Mouse (Mus musculus) common myeloid progenitor, adult 5-6 weeks (primary cell): Measurements from ENCODE around the gene Plekha8. TPM values are rescaled to one million over a fixed set of nuclear protein-coding genes. Genes with fewer than 3 reads are reported as not detected.

Experiments used
- ATAC-seq: replicated peaks from 2 replicates; pipeline ENCODE4 v1.8.0; 2016; ENCODE audit warnings: low read depth, mild to moderate bottlenecking, moderate TSS enrichment, inconsistent platforms; ENCODE audit not compliant: poor library complexity, severe bottlenecking
- total RNA-seq: library from RNA; stranded (forward); fragments of 200-1000, 187-1606 nt; gene quantifications from 2 replicates; pipeline ENCODE4 v1.2.3, GENCODE M21; 2017

Gene Plekha8
- 3.8 and 4.5 TPM in 2 replicates for total RNA-seq

DNA sequence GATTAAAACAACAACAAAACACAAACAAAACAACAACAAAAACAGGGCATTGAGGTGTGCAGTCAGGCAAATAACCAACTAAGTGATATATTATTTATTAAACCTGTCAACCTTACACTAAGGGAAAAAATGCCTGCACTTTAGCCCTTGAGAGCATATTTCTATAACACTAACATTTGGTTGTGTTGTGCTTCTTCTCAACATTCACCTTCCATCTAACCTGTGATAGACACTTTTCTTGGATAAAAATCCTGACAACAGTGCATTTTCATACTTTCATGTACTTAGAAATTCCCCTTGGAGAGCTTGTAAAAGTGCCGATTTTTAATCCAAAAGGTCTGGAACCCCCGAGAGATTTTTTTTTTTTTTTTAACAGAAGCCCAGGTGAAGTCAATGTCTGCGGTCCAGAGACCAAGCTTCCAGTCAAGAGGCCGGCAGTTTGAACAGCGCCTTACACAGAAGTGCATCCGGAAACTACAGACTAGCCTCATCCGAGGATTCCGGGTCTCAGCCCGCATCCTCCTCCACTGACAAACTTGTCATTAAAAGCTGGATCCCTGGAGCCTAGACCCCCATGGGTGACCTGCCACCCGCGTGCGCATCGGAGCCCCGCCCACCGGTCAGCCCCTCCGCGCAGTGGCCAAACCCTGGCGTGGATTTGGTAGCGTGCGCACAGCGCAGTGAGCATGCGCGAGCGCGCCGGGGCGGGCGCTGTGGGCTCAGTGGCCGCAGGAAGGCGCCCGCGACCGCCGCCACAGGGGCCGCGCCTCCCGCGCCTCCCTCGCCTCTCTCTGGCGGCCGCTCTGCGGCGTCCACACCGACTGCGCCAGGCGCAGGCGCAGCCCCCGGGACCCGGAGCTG lies at the start of gene Plekha8:
Gene Plekha8, plus strand, starts transcription at position 643 of the 861 bp plus-strand sequence.
- ATAC-seq = peak; percentile 80

DNA sequence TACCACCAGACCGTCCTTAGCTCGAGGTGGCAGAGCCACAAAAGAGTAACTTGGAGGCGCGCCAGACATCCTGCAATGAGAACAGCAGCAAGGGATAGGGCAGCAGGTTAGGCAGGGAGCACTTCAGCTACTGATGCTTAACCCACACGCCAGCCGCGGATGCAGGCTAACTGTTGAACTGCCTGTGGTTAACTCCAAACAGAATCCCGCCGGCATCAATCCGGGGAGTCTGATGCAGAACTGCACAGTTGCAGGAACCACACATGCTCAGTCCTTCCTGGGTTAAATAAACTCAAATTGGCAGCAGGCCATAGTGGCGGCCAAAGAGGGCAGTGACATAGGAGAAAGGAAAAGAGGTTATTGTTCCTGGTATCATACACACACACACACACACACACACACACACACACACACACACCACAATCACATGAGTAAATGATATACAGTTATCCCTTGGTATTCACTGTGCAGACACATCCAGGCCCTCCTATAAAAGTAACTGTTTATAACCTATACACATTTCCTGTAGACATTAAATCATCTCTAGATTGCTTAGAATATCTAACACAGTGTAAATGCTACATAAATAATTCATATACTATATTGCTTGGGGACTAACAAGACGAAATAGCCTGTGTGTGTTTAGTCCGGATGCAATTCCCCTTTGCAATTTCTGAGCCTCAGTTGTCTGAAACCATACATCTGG lies 46.4 kb upstream of the Plekha8 start:
- ATAC-seq = 0 out of 2 replicates have a peak, but pooled peaks have one; percentile 45

DNA sequence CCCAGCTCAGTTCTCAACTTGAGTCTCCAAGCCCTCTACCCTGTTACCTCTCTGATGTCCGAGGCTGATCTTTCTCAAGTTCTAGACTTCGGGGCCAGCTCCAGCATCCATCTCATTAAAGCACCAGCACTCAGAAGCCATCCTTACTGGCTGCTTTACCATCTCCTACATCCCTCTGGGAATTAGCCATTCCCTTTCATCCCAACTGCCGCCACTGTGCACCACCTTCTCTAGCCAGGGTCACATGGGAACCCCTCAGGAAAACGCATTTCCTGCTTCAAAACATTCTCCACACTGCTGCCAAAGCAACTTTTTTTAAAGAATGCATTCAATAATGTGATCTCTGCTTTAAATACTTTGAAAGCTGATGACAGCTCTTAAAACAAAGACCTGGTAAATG lies 45.6 kb upstream of the Plekha8 start:
- no peak for ATAC-seq

DNA sequence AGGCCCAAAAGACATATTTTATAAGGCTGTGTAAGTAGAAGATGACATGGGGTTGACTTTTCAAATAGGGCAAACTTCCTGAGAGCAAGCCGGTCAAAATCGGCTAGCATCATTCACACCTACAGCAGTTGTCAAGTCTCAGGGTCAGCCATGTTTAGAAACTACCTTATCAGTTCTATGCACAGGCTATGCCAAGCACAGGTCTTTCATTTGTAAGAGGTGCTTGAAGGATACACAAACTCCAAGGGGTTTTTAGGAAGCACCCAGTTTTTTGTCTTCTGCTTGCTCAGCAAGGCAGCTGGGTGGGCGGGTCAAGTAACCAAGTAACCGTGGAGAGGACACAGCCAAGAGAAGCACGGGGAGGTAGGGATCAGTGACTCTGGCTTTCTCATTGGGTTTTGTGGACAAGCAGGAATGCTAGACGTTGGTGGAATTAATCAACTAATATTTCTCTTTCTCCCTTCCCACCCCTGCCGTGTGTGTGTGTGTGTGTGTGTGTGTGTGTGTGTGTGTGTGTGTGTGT lies 44.0 kb upstream of the Plekha8 start:
- ATAC-seq = no peak

DNA sequence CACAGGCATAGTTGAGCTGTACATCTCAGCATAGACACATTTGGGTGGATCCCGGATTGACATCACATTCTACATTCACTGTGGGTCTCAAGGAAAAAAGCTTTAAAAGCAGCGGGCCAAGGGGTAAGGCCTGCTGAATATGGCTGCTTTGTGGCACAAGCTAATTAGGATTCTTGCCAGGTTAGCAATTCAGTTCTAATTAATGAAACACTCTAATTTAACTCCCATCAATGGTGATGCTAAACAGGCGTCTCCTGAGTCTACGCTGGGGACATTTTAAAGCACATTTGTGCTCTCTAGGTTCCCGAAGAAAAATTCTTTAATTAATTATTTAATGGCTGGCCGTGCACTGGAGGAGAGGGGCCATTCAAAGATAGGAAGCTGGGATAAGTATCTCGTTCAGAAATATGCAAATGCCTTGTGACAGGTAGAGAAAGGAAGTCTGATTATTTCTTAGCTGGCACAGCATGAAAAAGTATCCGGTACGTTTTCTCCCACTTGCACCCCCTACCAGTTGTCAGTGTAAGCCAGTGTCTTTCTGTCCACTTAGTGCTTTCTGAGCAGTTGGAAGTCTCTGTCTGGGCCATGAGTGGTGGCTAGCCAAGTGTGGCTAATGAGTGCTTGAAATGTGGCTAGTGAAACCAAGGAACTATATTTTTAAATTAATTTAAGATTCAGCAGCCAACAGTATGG lies 42.0 kb upstream of the Plekha8 start:
- ATAC-seq = no peak

DNA sequence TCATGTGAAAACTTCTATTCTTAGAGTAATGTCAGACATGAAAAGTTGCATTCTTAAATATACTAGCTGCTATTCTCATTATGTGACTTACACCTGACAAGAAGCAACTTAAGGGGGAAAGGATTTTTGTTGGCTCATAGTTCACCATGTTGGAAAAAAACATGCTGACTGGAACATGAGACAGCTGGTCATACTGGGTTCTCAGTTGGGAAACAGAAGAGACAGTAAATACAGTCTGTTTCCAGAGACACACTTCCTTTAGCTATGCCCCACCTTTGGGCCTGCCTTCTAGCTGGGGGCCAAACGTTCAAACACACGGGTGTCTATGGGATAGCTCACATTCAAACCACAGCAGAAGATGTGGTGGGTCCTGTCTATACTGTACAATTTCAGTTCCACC lies 41.3 kb upstream of the Plekha8 start:
- no peak for ATAC-seq

DNA sequence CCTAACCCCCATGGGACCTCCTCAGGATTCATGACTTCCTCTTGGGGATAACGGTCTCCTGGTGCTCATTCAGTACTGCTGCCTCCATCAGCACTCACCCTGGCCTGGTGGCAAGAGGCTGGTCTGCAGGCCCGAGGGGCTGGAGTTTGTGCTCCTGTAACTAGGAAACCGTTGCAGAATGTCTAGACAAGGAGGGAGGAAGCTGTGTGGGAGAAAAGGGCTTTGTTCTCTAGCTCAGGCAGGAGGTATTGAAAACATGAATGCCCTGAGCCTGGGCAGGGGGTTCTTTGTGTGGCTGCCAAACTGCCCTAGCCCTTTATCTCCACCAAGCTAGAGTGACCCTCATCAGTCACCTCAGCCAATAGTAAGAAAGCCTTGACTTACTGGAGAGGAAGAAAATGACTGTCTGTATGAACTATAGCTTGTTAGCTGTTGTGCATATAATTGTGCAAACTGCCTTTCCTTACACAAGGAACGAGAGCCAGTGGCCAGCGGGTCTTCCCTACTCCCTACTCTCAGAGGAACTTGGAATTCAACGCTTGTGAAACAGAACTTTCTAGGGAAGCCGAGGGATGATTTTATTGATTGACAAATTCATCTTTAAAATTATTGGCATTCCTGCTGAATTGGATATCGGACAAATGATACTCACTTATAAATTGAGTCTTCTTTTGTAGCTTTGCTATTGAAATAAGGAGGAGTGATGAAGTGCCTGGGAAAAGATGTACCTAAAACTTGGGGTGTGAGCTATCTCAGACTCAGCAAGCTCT lies 40.4 kb upstream of the Plekha8 start:
- no peak for ATAC-seq

DNA sequence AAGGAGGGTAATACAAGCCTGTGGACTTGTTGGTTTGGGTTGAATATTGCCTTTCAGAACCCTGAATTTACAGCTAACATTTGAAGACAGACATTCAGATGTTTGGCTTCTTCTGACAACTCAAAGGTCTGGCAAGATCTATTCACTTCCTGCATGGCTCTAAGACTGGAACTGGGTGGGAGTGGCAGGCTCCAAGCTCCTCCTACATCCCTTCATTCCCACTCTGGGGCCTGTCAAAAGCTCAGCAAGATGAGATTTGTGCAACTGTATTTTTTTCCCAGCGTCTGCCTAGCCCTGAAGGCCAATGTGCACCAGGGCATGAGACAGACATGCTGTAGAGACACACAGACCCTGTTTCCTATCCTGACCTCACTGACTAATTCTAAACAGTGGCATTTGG lies 39.1 kb upstream of the Plekha8 start:
- ATAC-seq = no peak

DNA sequence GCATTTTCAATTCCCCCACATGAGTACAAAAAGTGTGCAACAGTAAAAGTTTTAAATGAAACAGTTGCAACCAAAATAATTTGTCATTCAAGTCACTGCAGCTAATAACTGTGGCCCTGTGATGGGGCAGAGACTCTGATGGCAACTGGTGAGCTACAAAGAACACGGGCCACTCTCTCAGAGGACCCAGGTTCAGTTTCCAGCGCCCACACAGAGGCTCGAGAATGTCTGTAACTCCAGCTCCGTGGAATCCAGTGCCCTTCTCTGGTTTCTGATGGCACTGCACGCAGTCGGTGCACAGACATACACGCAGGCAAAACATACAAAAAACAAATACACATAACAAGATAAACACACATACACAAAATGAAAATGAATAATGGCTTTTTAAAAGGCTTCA lies 37.2 kb upstream of the Plekha8 start:
- ATAC-seq = no peak

DNA sequence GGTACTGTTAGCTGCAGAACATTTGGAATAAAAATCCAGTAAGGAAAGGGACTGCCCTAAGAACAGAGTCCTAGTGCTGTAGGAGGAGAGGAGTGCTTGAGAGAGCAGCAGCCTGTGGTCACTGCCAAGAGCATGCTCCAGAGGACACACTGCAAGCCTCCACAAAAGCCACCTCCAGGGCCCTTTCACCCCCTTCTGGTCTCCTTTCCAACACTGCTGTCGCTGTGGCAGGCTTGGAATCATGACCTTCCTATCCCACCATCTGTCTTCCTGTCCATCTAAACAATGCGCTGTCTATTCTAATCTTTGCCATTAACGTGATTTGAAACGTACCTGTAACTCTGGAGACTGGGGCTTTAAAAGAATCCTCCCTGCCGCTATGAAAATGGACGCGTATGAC lies 36.4 kb upstream of the Plekha8 start:
- ATAC-seq = no peak

DNA sequence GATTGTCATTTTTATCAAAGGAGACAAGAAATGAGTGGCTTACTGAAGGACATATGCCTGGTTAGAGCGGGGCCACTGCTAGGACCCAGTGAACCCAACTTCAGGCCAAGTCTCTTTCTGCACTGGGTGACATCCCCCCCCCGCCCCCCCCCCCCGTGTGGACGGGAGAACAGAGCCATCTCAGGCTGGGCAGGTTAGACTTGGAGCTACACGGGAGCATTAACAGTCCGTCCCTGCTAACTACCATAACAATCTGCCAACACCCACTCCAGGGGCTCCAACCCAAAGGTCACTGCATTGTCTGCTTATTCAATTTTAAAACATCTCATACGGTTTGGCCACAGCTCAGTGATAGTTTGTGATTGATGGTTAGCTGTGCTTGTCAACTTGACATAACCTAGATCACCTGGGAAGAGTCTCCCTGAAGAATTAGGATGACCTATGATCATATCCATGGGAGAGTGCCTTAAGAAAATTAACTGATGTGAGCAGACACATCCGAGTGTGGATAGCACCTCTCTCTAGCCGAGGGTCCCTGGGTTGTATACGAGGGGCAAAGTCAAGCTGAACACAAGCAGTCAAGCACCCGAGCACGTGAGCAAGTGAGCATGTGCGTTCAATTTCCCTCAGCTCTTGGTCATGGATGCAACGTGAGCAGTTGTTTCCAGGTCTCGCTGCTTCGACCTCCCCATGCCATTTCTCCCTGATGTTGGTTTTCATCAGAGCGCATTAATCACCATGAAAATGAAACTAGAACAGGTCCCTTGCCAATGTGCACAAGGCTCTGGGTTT lies 32.7 kb upstream of the Plekha8 start:
- no peak for ATAC-seq

DNA sequence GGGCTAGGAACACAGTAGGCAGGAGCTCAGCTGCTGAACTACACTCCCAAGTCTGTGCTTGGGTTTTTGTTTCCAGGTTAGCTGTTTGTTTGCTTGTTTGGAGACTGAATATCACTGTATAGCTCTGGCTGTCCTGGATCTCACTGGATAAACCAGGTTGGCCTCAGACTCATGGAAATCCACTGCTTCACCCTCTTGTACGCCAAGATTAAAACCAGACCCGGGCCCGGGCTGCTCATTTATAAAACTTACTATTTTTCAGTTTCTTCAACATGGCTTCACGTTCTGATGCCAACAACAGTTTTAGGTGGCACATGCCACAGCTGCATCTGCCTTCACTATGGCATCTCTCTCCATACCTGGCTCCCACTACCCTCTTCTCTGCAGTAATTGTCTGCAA lies 31.4 kb upstream of the Plekha8 start:
- ATAC-seq = no peak

DNA sequence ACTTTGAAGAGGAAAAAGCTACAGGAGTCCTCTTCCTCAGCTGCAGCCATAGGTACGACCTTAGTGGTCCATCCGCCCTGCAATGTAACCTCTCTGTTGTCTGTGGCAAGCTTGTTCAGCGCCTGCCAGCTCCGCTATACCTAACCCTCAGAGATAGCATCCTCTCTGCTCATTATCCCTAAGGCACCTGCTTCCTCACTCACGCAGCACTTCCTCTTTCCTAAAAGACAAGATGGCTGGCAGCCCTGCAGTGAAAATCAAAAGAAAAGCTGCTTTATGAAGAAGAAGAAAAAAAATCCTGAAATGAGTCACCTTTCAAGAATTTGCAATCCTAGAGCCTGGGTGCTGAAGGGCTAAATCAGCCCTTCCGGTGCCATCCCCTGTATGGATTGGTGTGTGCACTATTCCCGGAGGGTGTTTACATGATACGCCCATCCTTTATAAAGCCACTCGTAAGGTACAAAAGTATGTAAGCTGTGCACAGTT lies 30.4 kb upstream of the Plekha8 start:
- ATAC-seq = peak; percentile 30; the same call in 1 of the 2 replicates

DNA sequence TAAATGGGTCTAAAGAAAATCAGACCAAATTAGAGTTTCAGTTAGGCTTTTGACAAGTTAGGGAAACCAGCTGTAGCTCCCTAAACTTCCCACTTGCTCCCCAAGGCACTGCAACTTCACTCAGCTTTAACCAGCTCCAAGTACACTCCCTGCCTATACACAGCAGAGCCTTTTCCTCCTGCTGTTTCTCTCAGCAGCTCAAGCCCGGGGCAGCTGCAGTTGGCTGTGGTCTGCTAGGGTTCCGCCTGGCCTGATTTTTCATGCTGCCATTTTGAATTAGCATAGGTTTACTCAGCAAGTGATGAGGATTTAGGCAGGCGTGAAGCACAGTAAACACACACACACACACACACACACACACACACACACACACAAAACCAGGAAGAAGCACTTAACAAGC lies 29.9 kb upstream of the Plekha8 start:
- no peak for ATAC-seq

DNA sequence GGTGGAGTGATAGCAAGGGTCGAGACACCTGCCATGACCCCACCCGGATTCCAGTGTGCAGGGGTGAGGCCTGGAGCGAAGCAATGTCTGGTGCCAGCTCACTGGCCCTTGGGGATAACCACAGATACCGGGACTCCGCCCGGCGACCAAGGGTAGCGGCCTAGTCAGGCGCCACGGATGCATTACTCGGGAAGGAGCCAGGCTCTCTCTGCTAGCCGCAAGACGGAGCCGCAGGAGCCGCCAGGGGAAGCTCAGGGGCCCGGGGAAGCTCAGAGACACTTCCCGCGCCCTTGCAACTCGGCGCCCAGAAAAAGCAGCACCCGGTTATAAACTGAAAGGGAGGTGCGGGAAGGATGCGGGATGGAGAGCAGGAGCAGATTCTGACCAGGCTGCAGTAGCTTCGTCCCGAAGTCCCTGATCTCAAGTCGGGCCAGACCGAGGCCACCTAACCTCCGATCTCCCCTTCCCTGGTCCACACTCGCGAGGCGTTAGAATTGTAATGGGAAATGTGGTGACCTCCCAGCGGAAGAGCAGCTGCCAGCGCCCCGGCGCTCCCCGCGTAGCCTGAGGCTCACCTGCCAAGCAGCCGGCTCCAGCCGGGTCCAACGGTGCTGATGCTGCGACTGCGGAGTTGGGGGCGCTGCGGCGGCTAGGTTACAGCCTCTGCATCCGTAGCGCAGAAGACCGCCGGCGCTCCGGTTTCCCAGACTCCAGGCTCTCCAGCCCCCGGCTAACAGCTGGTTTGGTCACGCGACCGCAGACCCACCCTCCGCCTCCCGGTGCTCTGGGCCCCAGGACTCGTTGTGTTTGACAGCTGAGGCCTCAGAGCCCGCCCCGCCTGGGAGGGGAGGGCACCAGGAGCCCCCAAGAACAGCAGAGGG lies 29.0 kb upstream of the Plekha8 start, which contains the start of gene Scrn1:
Gene Scrn1, minus strand, starts transcription at position 825 of the 881 bp plus-strand sequence.
- ATAC-seq = peak; percentile 84

DNA sequence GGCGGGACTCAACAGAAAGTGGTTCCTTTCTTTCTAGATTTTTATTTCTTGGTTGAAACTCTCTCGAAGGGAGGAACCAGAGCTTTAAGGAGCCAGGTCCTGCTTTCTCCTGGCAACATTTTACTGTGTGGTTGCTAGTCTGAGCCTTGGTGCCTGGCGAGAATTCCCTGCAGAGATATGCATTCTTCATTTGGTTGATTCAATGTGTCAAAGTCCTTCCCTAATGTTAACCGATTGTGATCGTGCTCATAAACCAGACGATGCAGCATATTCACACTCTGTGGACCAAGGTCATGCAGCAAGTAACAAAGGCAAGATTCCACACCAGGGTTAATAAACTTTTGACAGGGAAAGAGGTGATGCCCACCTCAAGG lies 28.4 kb upstream of the Plekha8 start:
- ATAC-seq = no peak

DNA sequence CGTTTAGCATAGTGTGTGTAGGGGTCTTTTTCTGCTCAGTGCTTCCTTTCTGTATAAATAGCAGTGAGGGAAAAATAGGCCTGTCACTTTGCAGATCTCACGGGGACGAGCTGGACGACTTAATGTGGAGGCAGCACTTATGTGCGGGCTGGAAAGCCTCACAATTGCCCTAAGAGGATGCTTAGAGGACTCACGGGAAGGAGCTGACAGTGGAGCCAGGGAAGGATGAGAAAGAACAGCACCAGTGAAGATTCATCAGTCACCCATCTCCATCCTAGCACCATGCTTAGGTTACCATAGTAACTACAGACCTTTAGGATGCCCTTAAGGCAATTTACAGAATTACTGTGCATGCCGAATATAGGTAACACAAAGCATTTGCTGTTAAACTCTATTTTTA lies 25.1 kb upstream of the Plekha8 start:
- ATAC-seq = no peak
